Mouse (Mus musculus) retina, embryonic 14.5 days (tissue): Measurements from ENCODE around the gene Tppp2.
"Not testable (repeated sequence)": the region's sequence is repeated elsewhere in the genome, so short reads cannot be mapped to it uniquely, and the experiment has no call there.

ENCODE experiments used
- DNase-seq: peaks from one replicate; pipeline ENCODE4 v3.0.0-alpha.2; 2015; ENCODE audit warnings: low spot score

Gene Tppp2

GRCm38 (mm10) chr14:51912391-51913061, 5.7 kb upstream of the Tppp2 start:
- peak; percentile 27 for DNase-seq

GRCm38 (mm10) chr14:51913062-51913959, 4.9 kb upstream of the Tppp2 start:
- DNase-seq, result peak; percentile 55

GRCm38 (mm10) chr14:51913960-51914762, 4.1 kb upstream of the Tppp2 start, which contains the start of gene Ndrg2:
Gene Ndrg2, minus strand, starts transcription at chr14:51914158.
- DNase-seq, result peak; percentile 59

- DNase-seq, result no peak
Measured at GRCm38 (mm10) chr14:51915030-51915429, 3.2 kb upstream of the Tppp2 start.

- DNase-seq, result no peak
Measured at GRCm38 (mm10) chr14:51916539-51916938, 1.7 kb upstream of the Tppp2 start.

- DNase-seq, result no peak
Measured at GRCm38 (mm10) chr14:51918966-51919365, 741 bp downstream of the Tppp2 start.

GRCm38 (mm10) chr14:51921759-51922570, 3.7 kb downstream of the Tppp2 start:
- DNase-seq, result no peak

- DNase-seq, result no peak
Measured at GRCm38 (mm10) chr14:51922571-51922865, 4.3 kb downstream of the Tppp2 start, which contains the start of gene Rnase13. Gene Rnase13, minus strand, starts transcription at chr14:51922773.

GRCm38 (mm10) chr14:51922910-51923309, 4.7 kb downstream of the Tppp2 start:
- no peak for DNase-seq

- DNase-seq, result no peak
Measured at GRCm38 (mm10) chr14:51923492-51923891, 5.3 kb downstream of the Tppp2 start.

GRCm38 (mm10) chr14:51926930-51927329, 8.7 kb downstream of the Tppp2 start:
- not testable (repeated sequence) for DNase-seq

GRCm38 (mm10) chr14:51929309-51929943, 11.2 kb downstream of the Tppp2 start:
- DNase-seq, result no peak

- no peak for DNase-seq
Measured at GRCm38 (mm10) chr14:51929968-51930367, 11.7 kb downstream of the Tppp2 start.

GRCm38 (mm10) chr14:51930824-51931223, 12.6 kb downstream of the Tppp2 start:
- peak; percentile 78 for DNase-seq

GRCm38 (mm10) chr14:51932092-51933020, 14.1 kb downstream of the Tppp2 start:
- no peak for DNase-seq

- DNase-seq, result no peak
Measured at GRCm38 (mm10) chr14:51939005-51939404, 20.8 kb downstream of the Tppp2 start.

GRCm38 (mm10) chr14:51940944-51941560, 22.8 kb downstream of the Tppp2 start:
- peak; percentile 15 for DNase-seq

GRCm38 (mm10) chr14:51941577-51941976, 23.4 kb downstream of the Tppp2 start:
- DNase-seq, result no peak

GRCm38 (mm10) chr14:51942236-51942635, 24.0 kb downstream of the Tppp2 start:
- DNase-seq, result no peak
